Mouse (Mus musculus) mouse trophoblast stem cell (cell line): ENCODE measurements around the gene Hao2.

ENCODE experiments used
- in situ Hi-C, 2 experiments: fragments of 300-500 bp; cut with MseI, MboI; formaldehyde crosslinking; loops; 2 replicates in 1 of 2; 3 replicates in 1 of 2; pipeline ENCODE4 v1.15.1; 2025

Gene Hao2

DNA sequence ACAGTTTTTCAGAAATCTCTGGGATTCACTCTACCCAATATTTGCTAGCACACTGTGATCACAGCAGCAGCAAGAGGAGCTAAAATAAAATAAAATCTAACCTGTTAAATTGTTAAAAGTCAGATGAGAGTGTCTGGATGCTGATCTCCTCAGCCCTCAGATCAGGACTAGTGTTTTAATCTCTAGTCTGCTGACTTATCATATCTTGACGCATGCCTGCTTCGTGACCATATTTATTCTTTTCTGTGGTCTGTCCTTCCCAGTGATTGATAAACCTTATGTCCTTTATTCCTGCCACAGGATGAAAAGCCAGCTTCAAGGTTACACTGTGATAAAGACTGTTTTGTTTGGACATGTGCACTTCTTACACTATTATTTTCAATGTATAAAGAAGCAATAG, 35.0 kb downstream of the Hao2 start:
- in situ Hi-C loops: no loop called here

DNA sequence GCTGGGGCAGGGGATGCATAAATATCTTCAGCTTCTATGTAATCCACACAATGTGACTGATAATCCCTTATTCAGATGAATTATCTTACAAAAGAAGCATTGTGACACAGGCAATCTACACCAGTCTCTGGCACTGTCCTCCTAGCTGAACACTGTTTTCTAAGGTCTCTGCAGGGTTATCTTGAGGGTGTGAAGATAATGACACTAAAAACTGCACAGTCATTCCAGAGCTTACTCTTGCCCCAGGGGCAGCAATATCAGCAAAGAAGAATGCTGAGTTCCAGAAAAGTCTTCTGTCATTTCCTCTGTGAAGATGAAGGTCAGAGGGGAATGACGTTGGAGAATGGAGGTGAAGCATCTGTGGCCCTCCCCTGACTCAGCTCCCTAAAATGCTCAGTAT, 36.1 kb downstream of the Hao2 start:
- in situ Hi-C loops: no loop called here

DNA sequence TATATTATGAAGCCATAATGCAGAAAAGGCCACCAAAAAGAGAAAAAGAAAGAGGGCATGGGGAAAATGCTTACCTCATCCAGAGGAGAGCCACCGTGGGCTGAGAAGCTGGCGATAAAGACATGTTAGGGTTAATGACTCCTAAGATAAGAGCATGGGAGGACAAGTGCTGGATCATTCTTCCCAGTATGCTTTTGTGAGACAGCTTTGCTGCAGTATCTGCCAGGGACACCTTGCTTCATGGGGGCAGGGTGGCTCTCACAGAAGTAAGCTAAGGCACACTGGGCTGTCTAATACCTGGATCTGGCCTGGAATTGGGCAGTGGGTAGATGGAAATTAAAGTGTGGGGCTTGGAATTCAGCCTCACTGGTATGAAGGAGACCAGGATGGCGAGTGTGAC, 37.9 kb downstream of the Hao2 start:
- in situ Hi-C loops: no loop called here

DNA sequence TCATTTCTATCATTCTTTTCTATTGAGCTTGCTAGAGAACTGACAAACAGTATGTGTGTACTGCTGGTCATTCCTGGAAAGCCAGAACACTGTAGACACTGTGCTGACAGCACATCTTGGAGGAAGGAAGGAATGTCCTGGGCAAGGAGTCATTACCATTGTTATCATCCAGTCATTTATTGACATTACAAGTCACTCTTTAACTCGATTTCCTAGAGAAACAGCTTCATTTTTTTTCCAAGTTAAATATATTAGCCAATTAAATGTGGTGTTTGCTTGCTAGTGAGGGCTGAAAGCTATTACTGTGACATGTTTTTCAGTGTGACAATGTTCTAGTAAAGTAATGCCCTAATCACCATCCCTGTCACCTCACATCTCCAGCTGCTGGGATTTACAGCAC, 39.4 kb downstream of the Hao2 start:
- in situ Hi-C loops: no loop called here

DNA sequence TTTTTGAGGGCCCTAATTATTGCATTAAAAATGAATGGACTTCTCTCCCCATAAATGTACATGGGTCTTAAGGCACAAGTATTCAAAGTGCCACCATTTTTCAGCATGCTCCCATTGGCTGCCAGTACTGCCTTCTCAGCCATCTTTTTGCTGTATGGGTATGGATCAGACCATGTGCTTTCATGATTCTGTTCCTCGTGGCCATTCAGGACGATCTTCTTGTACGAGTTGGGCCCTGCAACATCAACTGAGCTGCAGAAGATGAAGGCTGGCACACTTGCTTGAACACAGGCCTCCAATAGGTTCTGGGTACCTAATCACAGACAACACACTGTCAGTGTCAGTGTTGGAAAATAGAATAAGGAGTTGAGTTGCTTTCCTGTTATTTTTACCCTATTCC, 40.0 kb downstream of the Hao2 start:
- in situ Hi-C loops: no loop called here

DNA sequence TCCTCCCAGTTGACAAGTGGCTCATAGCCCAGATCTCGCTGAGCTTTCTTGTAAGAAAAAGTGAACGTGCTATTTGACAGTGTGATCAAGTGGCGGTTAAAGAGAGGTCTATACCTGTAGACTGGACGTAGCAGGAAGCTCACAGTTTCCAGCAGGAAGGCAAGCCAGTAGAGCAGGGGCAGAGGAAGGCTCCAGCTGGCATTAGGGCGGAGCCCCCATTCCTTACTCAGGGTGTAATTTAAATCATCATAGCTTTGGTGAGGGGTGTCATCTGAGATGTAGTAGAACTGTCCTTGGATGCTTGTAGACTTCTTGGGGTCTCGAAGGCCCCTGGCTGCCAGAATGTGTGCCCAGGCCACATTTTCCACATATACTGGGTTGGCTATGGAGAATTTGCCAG, 40.4 kb downstream of the Hao2 start:
- in situ Hi-C loops: no loop called here

DNA sequence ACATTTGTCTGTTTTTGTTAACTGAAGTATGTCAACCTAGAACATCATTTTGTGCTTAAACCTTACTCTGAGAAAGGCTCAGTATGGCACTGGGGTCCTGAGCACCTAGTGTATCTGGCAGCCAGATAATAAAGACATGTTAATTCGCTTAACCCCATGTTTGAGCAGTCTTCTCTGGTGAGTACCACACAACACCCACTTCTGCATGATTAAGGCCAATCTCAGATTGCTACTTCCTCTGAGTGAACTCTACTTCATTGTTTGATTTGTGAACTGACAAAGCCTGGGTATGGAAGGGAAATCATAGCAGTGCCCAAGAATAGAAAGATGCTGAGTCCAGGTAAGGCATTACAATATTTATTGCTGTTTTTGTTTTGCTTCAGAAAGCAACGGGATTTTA, 41.2 kb downstream of the Hao2 start:
- in situ Hi-C loops: no loop called here

DNA sequence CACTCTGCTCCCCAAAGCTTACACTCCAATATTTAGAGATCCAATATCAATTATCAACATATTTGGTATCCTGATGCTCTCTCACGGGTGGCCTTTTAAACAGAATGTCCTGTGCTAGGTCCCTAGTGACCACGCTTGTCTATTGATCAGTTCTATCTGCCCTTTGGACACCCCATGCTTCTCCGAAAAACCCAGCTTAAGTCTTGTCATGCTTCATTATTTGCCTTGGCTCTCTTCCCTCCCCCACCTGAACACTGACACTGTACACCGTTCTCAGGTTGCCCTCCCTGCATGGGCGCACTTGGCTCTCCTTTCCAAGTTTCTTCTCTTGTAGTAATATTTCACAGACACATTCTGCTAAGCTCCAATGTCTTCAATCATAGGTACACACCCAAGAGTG, 42.8 kb downstream of the Hao2 start:
- in situ Hi-C loops: no loop called here

DNA sequence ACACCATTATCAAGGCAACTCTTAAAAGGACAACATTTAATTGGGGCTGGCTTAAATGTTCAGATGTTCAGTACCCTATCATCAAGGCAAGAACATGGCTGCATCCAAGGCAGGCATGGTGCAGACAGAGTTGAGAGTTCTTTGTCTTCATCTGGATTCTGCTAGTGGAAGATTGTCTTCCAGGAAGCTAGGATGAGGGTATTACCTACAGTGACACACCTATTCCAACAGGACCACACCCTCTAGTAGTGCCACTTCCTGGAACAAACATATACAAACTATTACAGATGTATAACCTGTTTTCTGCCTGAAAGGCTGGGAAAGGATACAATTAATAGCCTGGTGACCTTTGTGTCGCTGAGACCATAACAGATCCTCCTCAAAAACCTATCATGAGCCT, 44.1 kb downstream of the Hao2 start:
- in situ Hi-C loops: no loop called here
